Mouse (Mus musculus): ENCODE measurements around the gene Tex2. TPM values are rescaled to one million over a fixed set of nuclear protein-coding genes. Genes with fewer than 3 reads are reported as not detected.
A peak's percentile ranks its signal among the peaks of the same experiment; 100 is the strongest.

Tex2 gene
- polyA plus RNA-seq, 1 experiment from 2014 or later, result 14.2 TPM

- WGBS, result 70% methylated on average over 4 of the region's 4 CpGs
- Histone ChIP-seq H3K4me2 (ENCODE audit: low read depth, low read length) (peak overlapping the region; percentile 91), H3K36me3 (ENCODE audit: control insufficient read depth, insufficient read depth) (no peaks in the 10 kb centered on the region), H3K9ac (ENCODE audit: low read length) (peak overlapping the region; percentile 18; the same call in 1 of the 2 replicates), H3K27me3 (ENCODE audit: control insufficient read depth, insufficient read depth, low read length) (no peaks in the 10 kb centered on the region), H3K4me3 (ENCODE audit: low read length) (no peak overlapping the region; the same call in 1 of the 2 replicates), H3K9me3 (replicated peaks; ENCODE audit: control insufficient read depth, low read length) (no peaks in the 10 kb centered on the region), H3K4me1 (ENCODE audit: control insufficient read depth, insufficient read depth, low read length) (peaks cover 11% of the 10 kb centered on the region), H3K27ac (ENCODE audit: low read length) (no peak overlapping the region)
- ATAC-seq (replicated peaks; ENCODE audit: extremely low read depth, insufficient read depth, low FRiP score), result no peak
Measured at GRCm38 (mm10) chr11:106485611-106486010, 127.6 kb downstream of the Tex2 start.

- H3K4me3 ChIP-seq (ENCODE audit: low read length), result no peak overlapping the region
- 88% methylated on average over 4 of the region's 4 CpGs for WGBS
- H3K9me3 ChIP-seq (replicated peaks; ENCODE audit: control insufficient read depth, low read length), result no peaks in the 10 kb centered on the region
- no peak overlapping the region for H3K9ac ChIP-seq (ENCODE audit: low read length)
- no peak for ATAC-seq (replicated peaks; ENCODE audit: extremely low read depth, insufficient read depth, low FRiP score)
- no peaks in the 10 kb centered on the region for H3K36me3 ChIP-seq (ENCODE audit: control insufficient read depth, insufficient read depth)
- H3K27ac ChIP-seq (ENCODE audit: low read length), result no peak overlapping the region
- H3K4me1 ChIP-seq (ENCODE audit: control insufficient read depth, insufficient read depth, low read length), result peaks cover 11% of the 10 kb centered on the region
- H3K4me2 ChIP-seq (ENCODE audit: low read depth, low read length), result no peak overlapping the region
- H3K27me3 ChIP-seq (ENCODE audit: control insufficient read depth, insufficient read depth, low read length), result no peaks in the 10 kb centered on the region
Measured at GRCm38 (mm10) chr11:106484875-106485274, 128.3 kb downstream of the Tex2 start.

GRCm38 (mm10) chr11:106482867-106483266 lies 130.4 kb downstream of the Tex2 start:
- Histone ChIP-seq H3K27ac (ENCODE audit: low read length) (no peak overlapping the region), H3K9ac (ENCODE audit: low read length) (no peak overlapping the region), H3K4me3 (ENCODE audit: low read length) (no peak overlapping the region), H3K9me3 (replicated peaks; ENCODE audit: control insufficient read depth, low read length) (no peaks in the 10 kb centered on the region), H3K4me1 (ENCODE audit: control insufficient read depth, insufficient read depth, low read length) (peaks cover 11% of the 10 kb centered on the region), H3K27me3 (ENCODE audit: control insufficient read depth, insufficient read depth, low read length) (no peaks in the 10 kb centered on the region), H3K4me2 (ENCODE audit: low read depth, low read length) (no peak overlapping the region), H3K36me3 (ENCODE audit: control insufficient read depth, insufficient read depth) (no peaks in the 10 kb centered on the region)
- ATAC-seq (replicated peaks; ENCODE audit: extremely low read depth, insufficient read depth, low FRiP score), result no peak
- WGBS, result 82% methylated on average over 8 of the region's 8 CpGs

GRCm38 (mm10) chr11:106481651-106482050 lies 131.6 kb downstream of the Tex2 start:
- WGBS, result 51% methylated on average over 4 of the region's 4 CpGs
- H3K36me3 ChIP-seq (ENCODE audit: control insufficient read depth, insufficient read depth), result no peaks in the 10 kb centered on the region
- H3K27me3 ChIP-seq (ENCODE audit: control insufficient read depth, insufficient read depth, low read length), result no peaks in the 10 kb centered on the region
- H3K9ac ChIP-seq (ENCODE audit: low read length), result no peak overlapping the region
- H3K4me1 ChIP-seq (ENCODE audit: control insufficient read depth, insufficient read depth, low read length), result peaks cover 11% of the 10 kb centered on the region
- no peak overlapping the region for H3K4me3 ChIP-seq (ENCODE audit: low read length)
- no peak overlapping the region for H3K27ac ChIP-seq (ENCODE audit: low read length)
- no peak for ATAC-seq (replicated peaks; ENCODE audit: extremely low read depth, insufficient read depth, low FRiP score)
- no peaks in the 10 kb centered on the region for H3K9me3 ChIP-seq (replicated peaks; ENCODE audit: control insufficient read depth, low read length)
- no peak overlapping the region for H3K4me2 ChIP-seq (ENCODE audit: low read depth, low read length)

GRCm38 (mm10) chr11:106480530-106480885 lies 132.7 kb downstream of the Tex2 start:
- H3K4me1 ChIP-seq (ENCODE audit: control insufficient read depth, insufficient read depth, low read length), result peaks cover 2% of the 10 kb centered on the region; the same call in 1 of the 2 replicates
- H3K4me2 ChIP-seq (ENCODE audit: low read depth, low read length), result no peak overlapping the region
- no peaks in the 10 kb centered on the region for H3K9me3 ChIP-seq (replicated peaks; ENCODE audit: control insufficient read depth, low read length)
- no peak overlapping the region for H3K4me3 ChIP-seq (ENCODE audit: low read length)
- ATAC-seq (replicated peaks; ENCODE audit: extremely low read depth, insufficient read depth, low FRiP score), result no peak
- 69% methylated on average over 3 of the region's 3 CpGs for WGBS
- H3K9ac ChIP-seq (ENCODE audit: low read length), result no peak overlapping the region
- no peaks in the 10 kb centered on the region for H3K36me3 ChIP-seq (ENCODE audit: control insufficient read depth, insufficient read depth)
- H3K27me3 ChIP-seq (ENCODE audit: control insufficient read depth, insufficient read depth, low read length), result no peaks in the 10 kb centered on the region
- no peak overlapping the region for H3K27ac ChIP-seq (ENCODE audit: low read length)

GRCm38 (mm10) chr11:106479619-106480529 lies 133.3 kb downstream of the Tex2 start:
- no peak for ATAC-seq (replicated peaks; ENCODE audit: extremely low read depth, insufficient read depth, low FRiP score)

GRCm38 (mm10) chr11:106478745-106479144 lies 134.5 kb downstream of the Tex2 start:
- Histone ChIP-seq H3K9me3 (replicated peaks; ENCODE audit: control insufficient read depth, low read length) (no peaks in the 10 kb centered on the region), H3K4me2 (ENCODE audit: low read depth, low read length) (no peak overlapping the region), H3K4me1 (ENCODE audit: control insufficient read depth, insufficient read depth, low read length) (no peaks in the 10 kb centered on the region), H3K4me3 (ENCODE audit: low read length) (no peak overlapping the region), H3K36me3 (ENCODE audit: control insufficient read depth, insufficient read depth) (no peaks in the 10 kb centered on the region), H3K9ac (ENCODE audit: low read length) (no peak overlapping the region), H3K27me3 (ENCODE audit: control insufficient read depth, insufficient read depth, low read length) (no peaks in the 10 kb centered on the region), H3K27ac (ENCODE audit: low read length) (no peak overlapping the region)
- WGBS, result 52% methylated on average over 1 of the region's 1 CpGs
- ATAC-seq (replicated peaks; ENCODE audit: extremely low read depth, insufficient read depth, low FRiP score), result no peak

More at GRCm38 (mm10) chr11:106479619-106480529, 133.3 kb downstream of the Tex2 start:
- Histone ChIP-seq H3K4me3 (ENCODE audit: low read length) (no peak overlapping the region), H3K4me2 (ENCODE audit: low read depth, low read length) (no peak overlapping the region), H3K36me3 (ENCODE audit: control insufficient read depth, insufficient read depth) (no peaks in the 10 kb centered on the region), H3K9ac (ENCODE audit: low read length) (no peak overlapping the region), H3K27ac (ENCODE audit: low read length) (no peak overlapping the region), H3K4me1 (ENCODE audit: control insufficient read depth, insufficient read depth, low read length) (no peaks in the 10 kb centered on the region), H3K27me3 (ENCODE audit: control insufficient read depth, insufficient read depth, low read length) (no peaks in the 10 kb centered on the region), H3K9me3 (replicated peaks; ENCODE audit: control insufficient read depth, low read length) (no peaks in the 10 kb centered on the region)
- 76% methylated on average over 9 of the region's 9 CpGs for WGBS

- 80% methylated on average over 4 of the region's 4 CpGs for WGBS
- Histone ChIP-seq H3K9ac (ENCODE audit: low read length) (no peak overlapping the region), H3K27me3 (ENCODE audit: control insufficient read depth, insufficient read depth, low read length) (no peaks in the 10 kb centered on the region), H3K36me3 (ENCODE audit: control insufficient read depth, insufficient read depth) (no peaks in the 10 kb centered on the region), H3K4me3 (ENCODE audit: low read length) (no peak overlapping the region), H3K4me1 (ENCODE audit: control insufficient read depth, insufficient read depth, low read length) (no peaks in the 10 kb centered on the region), H3K27ac (ENCODE audit: low read length) (no peak overlapping the region), H3K4me2 (ENCODE audit: low read depth, low read length) (no peak overlapping the region), H3K9me3 (replicated peaks; ENCODE audit: control insufficient read depth, low read length) (no peaks in the 10 kb centered on the region)
- no peak for ATAC-seq (replicated peaks; ENCODE audit: extremely low read depth, insufficient read depth, low FRiP score)
Measured at GRCm38 (mm10) chr11:106477505-106478160, 135.6 kb downstream of the Tex2 start.

GRCm38 (mm10) chr11:106475309-106475708 lies 137.9 kb downstream of the Tex2 start:
- H3K4me3 ChIP-seq (ENCODE audit: low read length), result no peak overlapping the region
- ATAC-seq (replicated peaks; ENCODE audit: extremely low read depth, insufficient read depth, low FRiP score), result no peak
- no peaks in the 10 kb centered on the region for H3K36me3 ChIP-seq (ENCODE audit: control insufficient read depth, insufficient read depth)
- H3K27me3 ChIP-seq (ENCODE audit: control insufficient read depth, insufficient read depth, low read length), result no peaks in the 10 kb centered on the region
- no peaks in the 10 kb centered on the region for H3K9me3 ChIP-seq (replicated peaks; ENCODE audit: control insufficient read depth, low read length)
- H3K4me1 ChIP-seq (ENCODE audit: control insufficient read depth, insufficient read depth, low read length), result no peaks in the 10 kb centered on the region
- no peak overlapping the region for H3K27ac ChIP-seq (ENCODE audit: low read length)
- H3K4me2 ChIP-seq (ENCODE audit: low read depth, low read length), result no peak overlapping the region
- 52% methylated on average over 1 of the region's 1 CpGs for WGBS
- no peak overlapping the region for H3K9ac ChIP-seq (ENCODE audit: low read length)
